Mouse (Mus musculus) spleen, adult 2 months (tissue): ENCODE results near the gene Exosc7.

Source experiments
- CTCF ChIP-seq: fragments of 200-500 bp; IDR thresholded peaks from 2 replicates; pipeline ENCODE4 v1.5.1; 2011; ENCODE audit warnings: mild to moderate bottlenecking, inconsistent platforms; ENCODE audit not compliant: insufficient read depth, insufficient read length, insufficient replicate concordance; ENCODE audit errors: extremely low read depth
- POLR2A ChIP-seq: fragments of 200-500 bp; IDR thresholded peaks from 2 replicates; pipeline ENCODE4 v1.6.1; 2011; ENCODE audit warnings: low read depth, low read length, inconsistent platforms

DNA sequence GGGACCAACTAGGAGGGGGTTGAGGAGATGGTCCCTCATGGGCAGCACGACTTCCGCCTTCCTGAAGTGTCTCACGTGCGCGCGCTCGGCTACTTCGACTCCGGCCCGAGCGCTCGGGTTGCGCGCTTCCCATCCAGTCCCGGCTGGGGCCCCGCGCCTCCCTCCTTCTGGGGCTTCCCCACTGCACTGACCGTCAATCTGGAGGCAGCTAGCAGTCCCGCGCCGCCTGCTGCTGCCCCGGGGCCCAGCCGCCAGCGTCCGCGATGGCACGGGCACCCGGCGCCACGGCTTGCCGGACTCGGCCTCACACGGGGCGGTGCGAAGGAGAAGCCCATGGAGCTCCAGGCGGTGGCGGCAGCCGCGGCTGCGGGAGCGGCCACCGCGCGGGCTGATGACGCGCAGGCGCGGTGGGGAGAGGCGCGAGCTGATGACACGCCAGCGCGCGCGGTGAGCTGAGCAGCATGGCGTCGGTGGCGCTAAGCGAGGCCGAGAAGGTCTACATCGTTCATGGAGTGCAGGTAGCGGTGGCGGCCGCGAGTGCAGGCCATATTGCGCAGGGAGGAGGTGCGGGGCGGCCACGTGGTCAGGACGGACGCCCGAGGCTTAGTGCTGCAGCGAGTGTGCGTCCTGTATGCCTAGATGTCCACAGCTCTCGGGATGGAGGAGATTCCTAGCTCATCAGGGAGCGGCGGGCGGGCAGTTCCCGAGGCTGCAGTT, at the start of gene Exosc7, which contains the start of gene Zdhhc3:
- TF ChIP-seq POLR2A (peak; percentile 75), CTCF (no peak)
